Mouse (Mus musculus): ENCODE data around the gene Fam92b. TPM values are rescaled to one million over a fixed set of nuclear protein-coding genes. Genes with fewer than 3 reads are reported as not detected.

Fam92b gene
- polyA plus RNA-seq, 1 experiment = not detected

GRCm38 (mm10) chr8:120190810-120191413, 13.6 kb upstream of the Fam92b start:
- H3K4me1 ChIP-seq (ENCODE audit: control insufficient read depth, insufficient read depth, low read length) = 0 out of 2 replicates have a peak, but pooled peaks cover 5% of the 10 kb centered on the region
- peak overlapping the region; percentile 26 for H3K4me3 ChIP-seq (ENCODE audit: insufficient read depth, low read length)
- peak overlapping the region; percentile 11; the same call in 1 of the 2 replicates for H3K27ac ChIP-seq (ENCODE audit: insufficient read depth, low read depth, low read length)
- TF ChIP-seq POLR2A (IDR thresholded peaks at IDR 0.05; ENCODE audit: borderline replicate concordance, low read depth, low read length) (no peak), CTCF (IDR thresholded peaks at IDR 0.05; ENCODE audit: low read depth, low read length) (no peak)

- Histone ChIP-seq H3K4me3 (ENCODE audit: insufficient read depth, low read length) (no peak overlapping the region), H3K4me1 (ENCODE audit: control insufficient read depth, insufficient read depth, low read length) (0 out of 2 replicates have a peak, but pooled peaks cover 5% of the 10 kb centered on the region), H3K27ac (ENCODE audit: insufficient read depth, low read depth, low read length) (no peak overlapping the region)
- no peak for TF ChIP-seq CTCF (IDR thresholded peaks at IDR 0.05; ENCODE audit: low read depth, low read length)
- TF ChIP-seq POLR2A (IDR thresholded peaks at IDR 0.05; ENCODE audit: borderline replicate concordance, low read depth, low read length) = no peak
These were observed 13.0 kb upstream of the Fam92b start for GRCm38 (mm10) chr8:120190107-120190809.

GRCm38 (mm10) chr8:120189440-120189839, 12.2 kb upstream of the Fam92b start:
- Histone ChIP-seq H3K27ac (ENCODE audit: insufficient read depth, low read depth, low read length) (no peak overlapping the region), H3K4me3 (ENCODE audit: insufficient read depth, low read length) (no peak overlapping the region), H3K4me1 (ENCODE audit: control insufficient read depth, insufficient read depth, low read length) (0 out of 2 replicates have a peak, but pooled peaks cover 5% of the 10 kb centered on the region)
- TF ChIP-seq POLR2A (IDR thresholded peaks at IDR 0.05; ENCODE audit: borderline replicate concordance, low read depth, low read length) (no peak), CTCF (IDR thresholded peaks at IDR 0.05; ENCODE audit: low read depth, low read length) (no peak)

- TF ChIP-seq POLR2A (IDR thresholded peaks at IDR 0.05; ENCODE audit: borderline replicate concordance, low read depth, low read length) (no peak), CTCF (IDR thresholded peaks at IDR 0.05; ENCODE audit: low read depth, low read length) (no peak)
These were observed 11.2 kb upstream of the Fam92b start for GRCm38 (mm10) chr8:120188510-120188909.

GRCm38 (mm10) chr8:120186454-120186853, 9.2 kb upstream of the Fam92b start:
- Histone ChIP-seq H3K27ac (ENCODE audit: insufficient read depth, low read depth, low read length) (no peak overlapping the region), H3K4me1 (ENCODE audit: control insufficient read depth, insufficient read depth, low read length) (0 out of 2 replicates have a peak, but pooled peaks cover 5% of the 10 kb centered on the region), H3K4me3 (ENCODE audit: insufficient read depth, low read length) (no peak overlapping the region)
- TF ChIP-seq CTCF (IDR thresholded peaks at IDR 0.05; ENCODE audit: low read depth, low read length) (no peak), POLR2A (IDR thresholded peaks at IDR 0.05; ENCODE audit: borderline replicate concordance, low read depth, low read length) (no peak)

More at GRCm38 (mm10) chr8:120188510-120188909, 11.2 kb upstream of the Fam92b start:
- Histone ChIP-seq H3K27ac (ENCODE audit: insufficient read depth, low read depth, low read length) (no peak overlapping the region), H3K4me3 (ENCODE audit: insufficient read depth, low read length) (no peak overlapping the region), H3K4me1 (ENCODE audit: control insufficient read depth, insufficient read depth, low read length) (0 out of 2 replicates have a peak, but pooled peaks cover 5% of the 10 kb centered on the region)

GRCm38 (mm10) chr8:120184850-120185792, 7.9 kb upstream of the Fam92b start:
- H3K27ac ChIP-seq (ENCODE audit: insufficient read depth, low read depth, low read length) = no peak overlapping the region
- H3K4me3 ChIP-seq (ENCODE audit: insufficient read depth, low read length) = no peak overlapping the region
- TF ChIP-seq POLR2A (IDR thresholded peaks at IDR 0.05; ENCODE audit: borderline replicate concordance, low read depth, low read length) = no peak
- TF ChIP-seq CTCF (IDR thresholded peaks at IDR 0.05; ENCODE audit: low read depth, low read length) = no peak
- 0 out of 2 replicates have a peak, but pooled peaks cover 2% of the 10 kb centered on the region for H3K4me1 ChIP-seq (ENCODE audit: control insufficient read depth, insufficient read depth, low read length)

GRCm38 (mm10) chr8:120184366-120184765, 7.1 kb upstream of the Fam92b start:
- H3K4me1 ChIP-seq (ENCODE audit: control insufficient read depth, insufficient read depth, low read length) = 0 out of 2 replicates have a peak, but pooled peaks cover 1% of the 10 kb centered on the region
- no peak overlapping the region for H3K27ac ChIP-seq (ENCODE audit: insufficient read depth, low read depth, low read length)
- TF ChIP-seq POLR2A (IDR thresholded peaks at IDR 0.05; ENCODE audit: borderline replicate concordance, low read depth, low read length) (no peak), CTCF (IDR thresholded peaks at IDR 0.05; ENCODE audit: low read depth, low read length) (no peak)
- H3K4me3 ChIP-seq (ENCODE audit: insufficient read depth, low read length) = no peak overlapping the region

- no peak for TF ChIP-seq CTCF (IDR thresholded peaks at IDR 0.05; ENCODE audit: low read depth, low read length)
- TF ChIP-seq POLR2A (IDR thresholded peaks at IDR 0.05; ENCODE audit: borderline replicate concordance, low read depth, low read length) = no peak
- no peak overlapping the region for H3K4me3 ChIP-seq (ENCODE audit: insufficient read depth, low read length)
- H3K4me1 ChIP-seq (ENCODE audit: control insufficient read depth, insufficient read depth, low read length) = no peaks in the 10 kb centered on the region
- no peak overlapping the region for H3K27ac ChIP-seq (ENCODE audit: insufficient read depth, low read depth, low read length)
These were observed 4.7 kb upstream of the Fam92b start for GRCm38 (mm10) chr8:120181861-120182414.

GRCm38 (mm10) chr8:120181274-120181673, 4.0 kb upstream of the Fam92b start:
- H3K4me1 ChIP-seq (ENCODE audit: control insufficient read depth, insufficient read depth, low read length) = no peaks in the 10 kb centered on the region
- H3K4me3 ChIP-seq (ENCODE audit: insufficient read depth, low read length) = no peak overlapping the region
- TF ChIP-seq POLR2A (IDR thresholded peaks at IDR 0.05; ENCODE audit: borderline replicate concordance, low read depth, low read length) = no peak
- no peak for TF ChIP-seq CTCF (IDR thresholded peaks at IDR 0.05; ENCODE audit: low read depth, low read length)
- no peak overlapping the region for H3K27ac ChIP-seq (ENCODE audit: insufficient read depth, low read depth, low read length)
